10 mouse cellular contexts compared by ENCODE assay signal in genomic region chr5:33337206-33337605, GRCm38 (mm10). TPM values are rescaled to one million over a fixed set of nuclear protein-coding genes. Genes with fewer than 3 reads are reported as not detected.
DNase-seq lines count a peak whose midpoint lies in the region; ATAC-seq lines count a peak whose summit lies in the region.
"Had no signal": no experiment of that assay in that cellular context is flagged by ENCODE, and none has a peak within 500 bp of the region (broad histone marks: within the 10 kb centered on the region; RNA-seq: fewer than 3 reads in every experiment).

No protein-coding gene starts in this region.

- peaks cover 7% of the 10 kb centered on the region; the same call in 1 of the 2 replicates for H3K36me3 ChIP-seq in kidney, embryonic 15.5 days
- H3K36me3 ChIP-seq in hindbrain, embryonic 16.5 days (ENCODE audit: control insufficient read depth, insufficient read depth, low read length): no peaks in the 10 kb centered on the region; the same call in 1 of the 2 replicates
- H3K36me3 ChIP-seq in midbrain, embryonic 13.5 days: peaks cover 10% of the 10 kb centered on the region

- peaks cover 17% of the 10 kb centered on the region for H3K4me1 ChIP-seq in kidney, embryonic 15.5 days
- H3K4me1 ChIP-seq in hindbrain, embryonic 16.5 days (ENCODE audit: control insufficient read depth, insufficient read depth, low read depth, low read length): peaks cover 19% of the 10 kb centered on the region
- peaks cover 23% of the 10 kb centered on the region for H3K4me1 ChIP-seq in midbrain, embryonic 13.5 days (replicated peaks)

- intact Hi-C loops in left cerebral cortex, postnatal 36 days (cut with DNase I): loop anchor here (5.0 kb wide), 1 partner anchor 40 kb away; the partner anchor contains the start of gene Uvssa

- 0 out of 2 replicates have a peak overlapping the region, but pooled peaks have one; percentile 91 for H3K9ac ChIP-seq in kidney, embryonic 15.5 days
- H3K9ac ChIP-seq in hindbrain, embryonic 16.5 days (ENCODE audit: low read depth, low read length): no peak overlapping the region
- no peak overlapping the region for H3K9ac ChIP-seq in midbrain, embryonic 13.5 days (replicated peaks)

- no peaks in the 10 kb centered on the region for H3K27me3 ChIP-seq in kidney, embryonic 15.5 days
- no peaks in the 10 kb centered on the region for H3K27me3 ChIP-seq in hindbrain, embryonic 16.5 days (replicated peaks; ENCODE audit: control insufficient read depth, insufficient read depth, low read length)
- no peaks in the 10 kb centered on the region for H3K27me3 ChIP-seq in midbrain, embryonic 13.5 days

- no peak for ATAC-seq in kidney, embryonic 15.5 days (replicated peaks; ENCODE audit: low FRiP score)
- ATAC-seq in hindbrain, embryonic 16.5 days: no peak
- ATAC-seq in midbrain, embryonic 13.5 days: no peak
- ATAC-seq: activated CD4-positive, CD25-positive, alpha-beta regulatory T cell, adult 4 months had no signal

- H3K9me3 ChIP-seq in kidney, embryonic 15.5 days (replicated peaks): no peaks in the 10 kb centered on the region; the same call in 1 of the 2 replicates
- no peaks in the 10 kb centered on the region for H3K9me3 ChIP-seq in hindbrain, embryonic 16.5 days (ENCODE audit: control insufficient read depth, low read length)
- H3K9me3 ChIP-seq in midbrain, embryonic 13.5 days: no peaks in the 10 kb centered on the region

- 73% methylated on average over 8 of the region's 8 CpGs for WGBS in kidney, embryonic 15.5 days
- WGBS in hindbrain, embryonic 16.5 days: 80% methylated on average over 8 of the region's 8 CpGs
- 88% methylated on average over 8 of the region's 8 CpGs for WGBS in midbrain, embryonic 13.5 days

- no peak for DNase-seq in kidney, adult 11 months
- peak; percentile 25 for DNase-seq in adipocyte (ENCODE audit: low spot score)
- DNase-seq in left cerebral cortex, postnatal 36 days (ENCODE audit: low spot score in 2 of 2): no peak
- DNase-seq in adrenal gland, postnatal 36 days: no peak
- DNase-seq in layer of hippocampus, postnatal 25 days (ENCODE audit: extremely low spot score in 1 of 2, low spot score in 1 of 2): no peak
- DNase-seq: thymus, adult 2 months had no signal

- peak overlapping the region; percentile 3; the same call in 1 of the 2 replicates for H3K4me2 ChIP-seq in kidney, embryonic 15.5 days
- H3K4me2 ChIP-seq in hindbrain, embryonic 16.5 days (ENCODE audit: low read length): peak overlapping the region; percentile 88; the same call in 1 of the 2 replicates
- peak overlapping the region; percentile 93 for H3K4me2 ChIP-seq in midbrain, embryonic 13.5 days (replicated peaks)

- H3K27ac ChIP-seq in kidney, embryonic 15.5 days: no peak overlapping the region
- H3K27ac ChIP-seq in hindbrain, embryonic 16.5 days (ENCODE audit: low read depth, low read length): no peak overlapping the region
- H3K27ac ChIP-seq in midbrain, embryonic 13.5 days: no peak overlapping the region

- peak overlapping the region; percentile 87 for H3K4me3 ChIP-seq in kidney, embryonic 15.5 days (replicated peaks)
- no peak overlapping the region for H3K4me3 ChIP-seq in hindbrain, embryonic 16.5 days (ENCODE audit: low read length)
- peak overlapping the region; percentile 100 for H3K4me3 ChIP-seq in midbrain, embryonic 13.5 days (replicated peaks)

RNA-seq across cellular contexts. Expression of gene Maea, which starts 1.9 kb away (rescaled TPM):
- 131 and 135 TPM in 2 replicates for polyA plus RNA-seq in kidney, embryonic 15.5 days (2015; fragmentation: Nextera tagmentation; extraction: Ambion mirVana)
- polyA plus RNA-seq in hindbrain, embryonic 16.5 days (2015; fragmentation: Nextera tagmentation; extraction: Ambion mirVana): 136 and 142 TPM in 2 replicates
- 138 and 146 TPM in 2 replicates for polyA plus RNA-seq in midbrain, embryonic 13.5 days (2015; fragmentation: Nextera tagmentation; extraction: Ambion mirVana)
- total RNA-seq in left cerebral cortex, postnatal 36 days (2021): 10 to 100 TPM; 91.2 to 97.2 TPM
- total RNA-seq in adrenal gland, postnatal 36 days (2021): 100 to 1,000 TPM; 119 to 120 TPM
- total RNA-seq in layer of hippocampus, postnatal 25 days (2021): 10 to 100 TPM; 98.7 to 99.7 TPM

RNA-seq across cellular contexts. Expression of gene Uvssa, which starts 41.1 kb away (rescaled TPM):
- 8.5 and 9.4 TPM in 2 replicates for polyA plus RNA-seq in kidney, embryonic 15.5 days (2015; fragmentation: Nextera tagmentation; extraction: Ambion mirVana)
- polyA plus RNA-seq in hindbrain, embryonic 16.5 days (2015; fragmentation: Nextera tagmentation; extraction: Ambion mirVana): 6.2 and 6.7 TPM in 2 replicates
- 9.4 and 9.9 TPM in 2 replicates for polyA plus RNA-seq in midbrain, embryonic 13.5 days (2015; fragmentation: Nextera tagmentation; extraction: Ambion mirVana)
- total RNA-seq in left cerebral cortex, postnatal 36 days (2021): 1 to 10 TPM; 5.6 to 7.2 TPM
- 1 to 10 TPM; 5.8 to 8.4 TPM for total RNA-seq in adrenal gland, postnatal 36 days (2021)
- 1 to 10 TPM; 5.2 to 7.8 TPM for total RNA-seq in layer of hippocampus, postnatal 25 days (2021)

Comparison
In these comparisons a context has a peak if more than half of its experiments do, and no peak if none do; other contexts are left out.
1. H3K4me2 ChIP-seq: peak in every context shown above with its lines; median percentile 93 in midbrain, embryonic 13.5 days; 88 in hindbrain, embryonic 16.5 days; 3 in kidney, embryonic 15.5 days.